Mouse (Mus musculus): ENCODE measurements around the gene Erich4. TPM values are rescaled to one million over a fixed set of nuclear protein-coding genes. Genes with fewer than 3 reads are reported as not detected.

Gene Erich4
- polyA plus RNA-seq, 1 experiment, result not detected

- Histone ChIP-seq H3K4me1 (ENCODE audit: control insufficient read depth, insufficient read depth, low read length) (no peaks in the 10 kb centered on the region), H3K27ac (ENCODE audit: insufficient read depth, low read length) (no peak overlapping the region), H3K4me3 (ENCODE audit: insufficient read depth, low read length) (no peak overlapping the region)
- TF ChIP-seq POLR2A (IDR thresholded peaks at IDR 0.05; ENCODE audit: extremely low read depth, insufficient read depth, low read length) (no peak), CTCF (IDR thresholded peaks at IDR 0.05; ENCODE audit: extremely low read depth, insufficient read depth, low read length) (no peak)
Observed at GRCm38 (mm10) chr7:25644631-25645030, 28.9 kb upstream of the Erich4 start.

GRCm38 (mm10) chr7:25644136-25644535 is 28.4 kb upstream of the Erich4 start:
- no peak for TF ChIP-seq CTCF (IDR thresholded peaks at IDR 0.05; ENCODE audit: extremely low read depth, insufficient read depth, low read length)
- TF ChIP-seq POLR2A (IDR thresholded peaks at IDR 0.05; ENCODE audit: extremely low read depth, insufficient read depth, low read length), result no peak
- Histone ChIP-seq H3K27ac (ENCODE audit: insufficient read depth, low read length) (no peak overlapping the region), H3K4me1 (ENCODE audit: control insufficient read depth, insufficient read depth, low read length) (no peaks in the 10 kb centered on the region), H3K4me3 (ENCODE audit: insufficient read depth, low read length) (no peak overlapping the region)

DNA sequence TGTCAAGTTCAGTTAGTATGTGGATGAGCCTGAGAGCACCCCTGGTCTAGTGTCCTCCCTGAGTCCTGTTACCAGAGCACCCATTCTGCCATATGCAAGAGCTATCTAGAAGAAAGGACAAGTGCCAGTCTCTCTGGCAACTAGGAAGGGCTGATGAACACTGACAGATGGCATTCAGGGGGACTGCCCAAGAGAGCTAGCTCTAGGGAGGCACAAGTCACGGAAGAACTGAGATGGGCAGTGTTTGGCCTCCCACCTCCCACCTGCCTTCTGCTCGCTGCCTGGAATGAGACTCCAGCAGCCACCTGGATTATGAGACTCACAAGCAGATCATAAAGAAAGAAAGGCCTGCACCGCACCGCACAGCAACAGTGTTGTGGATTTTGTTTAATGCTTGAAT is 24.1 kb upstream of the Erich4 start:
- Histone ChIP-seq H3K4me1 (ENCODE audit: control insufficient read depth, insufficient read depth, low read length) (no peaks in the 10 kb centered on the region), H3K4me3 (ENCODE audit: insufficient read depth, low read length) (no peak overlapping the region), H3K27ac (ENCODE audit: insufficient read depth, low read length) (no peak overlapping the region)
- TF ChIP-seq POLR2A (IDR thresholded peaks at IDR 0.05; ENCODE audit: extremely low read depth, insufficient read depth, low read length) (no peak), CTCF (IDR thresholded peaks at IDR 0.05; ENCODE audit: extremely low read depth, insufficient read depth, low read length) (no peak)

GRCm38 (mm10) chr7:25637099-25637498 is 21.4 kb upstream of the Erich4 start:
- Histone ChIP-seq H3K27ac (ENCODE audit: insufficient read depth, low read length) (no peak overlapping the region), H3K4me3 (ENCODE audit: insufficient read depth, low read length) (no peak overlapping the region)
- TF ChIP-seq CTCF (IDR thresholded peaks at IDR 0.05; ENCODE audit: extremely low read depth, insufficient read depth, low read length), result no peak
- TF ChIP-seq POLR2A (IDR thresholded peaks at IDR 0.05; ENCODE audit: extremely low read depth, insufficient read depth, low read length), result no peak

GRCm38 (mm10) chr7:25636373-25636772 is 20.7 kb upstream of the Erich4 start:
- H3K4me3 ChIP-seq (ENCODE audit: insufficient read depth, low read length), result no peak overlapping the region
- no peak for TF ChIP-seq CTCF (IDR thresholded peaks at IDR 0.05; ENCODE audit: extremely low read depth, insufficient read depth, low read length)
- TF ChIP-seq POLR2A (IDR thresholded peaks at IDR 0.05; ENCODE audit: extremely low read depth, insufficient read depth, low read length), result no peak
- H3K4me1 ChIP-seq (ENCODE audit: control insufficient read depth, insufficient read depth, low read length), result no peaks in the 10 kb centered on the region
- no peak overlapping the region for H3K27ac ChIP-seq (ENCODE audit: insufficient read depth, low read length)

More at GRCm38 (mm10) chr7:25637099-25637498, 21.4 kb upstream of the Erich4 start:
- H3K4me1 ChIP-seq (ENCODE audit: control insufficient read depth, insufficient read depth, low read length), result no peaks in the 10 kb centered on the region

DNA sequence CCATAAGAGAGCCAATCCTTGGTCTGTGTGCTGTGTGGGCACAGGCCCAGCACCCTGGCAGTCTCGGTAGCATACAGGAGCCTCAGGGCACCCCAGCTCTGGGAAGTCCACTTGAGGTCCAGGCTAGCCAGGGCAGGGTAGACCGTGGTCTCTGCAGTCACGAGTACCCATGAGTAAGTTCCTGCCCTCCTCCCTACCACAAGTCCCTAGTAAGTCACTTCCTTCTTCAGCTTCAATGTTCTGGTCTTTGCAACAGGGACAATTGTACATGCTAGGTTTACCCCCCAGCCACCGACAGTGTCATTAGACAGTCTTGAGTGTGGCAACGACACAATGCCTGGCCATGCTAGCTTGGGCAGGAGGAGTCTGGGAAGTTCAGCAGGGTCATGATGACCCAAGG is 17.0 kb upstream of the Erich4 start:
- no peaks in the 10 kb centered on the region for H3K4me1 ChIP-seq (ENCODE audit: control insufficient read depth, insufficient read depth, low read length)
- TF ChIP-seq CTCF (IDR thresholded peaks at IDR 0.05; ENCODE audit: extremely low read depth, insufficient read depth, low read length) (no peak), POLR2A (IDR thresholded peaks at IDR 0.05; ENCODE audit: extremely low read depth, insufficient read depth, low read length) (no peak)
- H3K27ac ChIP-seq (ENCODE audit: insufficient read depth, low read length), result no peak overlapping the region
- H3K4me3 ChIP-seq (ENCODE audit: insufficient read depth, low read length), result no peak overlapping the region

GRCm38 (mm10) chr7:25628323-25628620 is 12.6 kb upstream of the Erich4 start:
- H3K27ac ChIP-seq (ENCODE audit: insufficient read depth, low read length), result no peak overlapping the region
- TF ChIP-seq CTCF (IDR thresholded peaks at IDR 0.05; ENCODE audit: extremely low read depth, insufficient read depth, low read length) (no peak), POLR2A (IDR thresholded peaks at IDR 0.05; ENCODE audit: extremely low read depth, insufficient read depth, low read length) (no peak)
- H3K4me1 ChIP-seq (ENCODE audit: control insufficient read depth, insufficient read depth, low read length), result no peaks in the 10 kb centered on the region
- H3K4me3 ChIP-seq (ENCODE audit: insufficient read depth, low read length), result no peak overlapping the region

GRCm38 (mm10) chr7:25627431-25628322 is 12.0 kb upstream of the Erich4 start:
- no peak for TF ChIP-seq POLR2A (IDR thresholded peaks at IDR 0.05; ENCODE audit: extremely low read depth, insufficient read depth, low read length)
- H3K27ac ChIP-seq (ENCODE audit: insufficient read depth, low read length), result no peak overlapping the region
- peak overlapping the region; percentile 14; the same call in 1 of the 2 replicates for H3K4me3 ChIP-seq (ENCODE audit: insufficient read depth, low read length)
- no peaks in the 10 kb centered on the region for H3K4me1 ChIP-seq (ENCODE audit: control insufficient read depth, insufficient read depth, low read length)

- no peak within 1 kb of the TSS for H3K27ac ChIP-seq (ENCODE audit: insufficient read depth, low read length)
- no peak for TF ChIP-seq CTCF (IDR thresholded peaks at IDR 0.05; ENCODE audit: extremely low read depth, insufficient read depth, low read length)
- TF ChIP-seq POLR2A (IDR thresholded peaks at IDR 0.05; ENCODE audit: extremely low read depth, insufficient read depth, low read length), result no peak
- peak within 1 kb of the TSS; percentile 14; the same call in 1 of the 2 replicates for H3K4me3 ChIP-seq (ENCODE audit: insufficient read depth, low read length)
- H3K4me1 ChIP-seq (ENCODE audit: control insufficient read depth, insufficient read depth, low read length), result no peaks in the 10 kb centered on the region
Observed at GRCm38 (mm10) chr7:25626509-25627430, 11.1 kb upstream of the Erich4 start, which contains the start of gene B3gnt8. B3gnt8 (plus strand) TSS chr7:25626654.

All from cortical plate, adult 2 months (tissue).